In genomic region chr17:27298351-27298750, GRCm38 (mm10) we compare ENCODE assay signal across 9 mouse cellular contexts.
"Had no signal": no experiment of that assay in that cellular context is flagged by ENCODE, and none has a peak within 500 bp of the region (broad histone marks: within the 10 kb centered on the region; RNA-seq: fewer than 3 reads in every experiment).

No protein-coding gene starts in this region.

- DNase-seq: kidney, adult 18-20 months; kidney, adult 9 months; kidney, postnatal 14 days; liver, embryonic 13.5 days; lung, adult 2 months; lung, postnatal 14 days; midbrain, embryonic 14.5 days; retina, postnatal 1 day; thymus, postnatal 14 days had no signal
